Mouse (Mus musculus): Measurements from ENCODE around the gene Arid1b. TPM values are rescaled to one million over a fixed set of nuclear protein-coding genes. Genes with fewer than 3 reads are reported as not detected.

Arid1b gene
- polyA plus RNA-seq, 1 experiment, result 59.4 TPM

DNA sequence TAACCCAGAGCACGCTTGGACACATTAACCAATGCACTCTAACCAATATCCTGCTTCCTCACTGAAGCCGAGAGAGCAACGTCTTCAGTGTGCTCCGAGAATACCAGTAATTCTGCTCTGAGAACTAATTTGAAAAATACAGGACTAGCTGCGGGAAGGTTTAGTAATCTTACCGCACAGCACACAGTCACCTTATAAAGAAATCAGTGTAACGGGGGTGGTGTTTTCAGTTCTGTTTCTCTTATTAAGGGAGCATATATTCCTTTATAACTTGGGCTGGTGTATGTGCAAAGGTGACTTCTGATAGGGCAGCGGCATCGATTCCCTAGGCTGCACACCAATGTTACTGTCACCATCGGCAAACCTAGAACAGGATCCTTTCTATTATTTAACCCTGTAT, 5.9 kb downstream of the Arid1b start:
- TF ChIP-seq POLR2A (IDR thresholded peaks at IDR 0.05; ENCODE audit: low read depth, low read length), result no peak
- no peak for TF ChIP-seq CTCF (IDR thresholded peaks at IDR 0.05; ENCODE audit: extremely low read depth, insufficient read length, insufficient replicate concordance, low read depth, low read length)
- H3K4me3 ChIP-seq (ENCODE audit: low read depth, low read length), result no peak overlapping the region
- no peaks in the 10 kb centered on the region for H3K27me3 ChIP-seq (ENCODE audit: control insufficient read depth, insufficient read depth, low read length)
- H3K4me1 ChIP-seq (ENCODE audit: control insufficient read depth, insufficient read depth, insufficient read length, low read length), result peaks cover 23% of the 10 kb centered on the region; the same call in 1 of the 2 replicates
- 19% methylated on average over 10 of the region's 10 CpGs for WGBS
- no peaks in the 10 kb centered on the region for H3K36me3 ChIP-seq (ENCODE audit: control insufficient read depth, insufficient read depth, low read length)
- H3K27ac ChIP-seq (ENCODE audit: insufficient read depth, low read depth, low read length), result 0 out of 2 replicates have a peak overlapping the region, but pooled peaks have one; percentile 0

DNA sequence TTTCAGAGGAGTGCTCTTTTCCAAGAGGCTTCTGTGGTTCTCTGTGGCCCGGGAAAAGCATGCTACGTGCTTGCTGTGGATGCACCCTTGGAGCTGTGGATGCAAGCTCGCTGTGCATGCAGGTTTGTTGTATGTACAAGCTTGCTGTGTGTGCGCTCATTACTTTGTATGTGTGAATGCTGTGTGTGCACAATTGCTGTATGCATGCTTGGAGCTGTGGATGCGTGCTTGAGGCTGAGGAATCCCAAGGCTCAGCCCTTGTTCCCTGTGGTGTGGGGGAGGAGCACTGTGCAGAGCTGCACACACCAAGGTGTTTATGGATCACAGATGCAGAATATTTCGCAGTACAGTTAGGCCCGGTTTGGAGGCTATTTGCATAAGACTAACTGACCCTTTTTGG, 6.7 kb downstream of the Arid1b start:
- 73% methylated on average over 7 of the region's 7 CpGs for WGBS
- Histone ChIP-seq H3K27me3 (ENCODE audit: control insufficient read depth, insufficient read depth, low read length) (no peaks in the 10 kb centered on the region), H3K27ac (ENCODE audit: insufficient read depth, low read depth, low read length) (no peak overlapping the region), H3K36me3 (ENCODE audit: control insufficient read depth, insufficient read depth, low read length) (no peaks in the 10 kb centered on the region), H3K4me3 (ENCODE audit: low read depth, low read length) (no peak overlapping the region), H3K4me1 (ENCODE audit: control insufficient read depth, insufficient read depth, insufficient read length, low read length) (peaks cover 29% of the 10 kb centered on the region; the same call in 1 of the 2 replicates)
- no peak for TF ChIP-seq POLR2A (IDR thresholded peaks at IDR 0.05; ENCODE audit: low read depth, low read length)
- TF ChIP-seq CTCF (IDR thresholded peaks at IDR 0.05; ENCODE audit: extremely low read depth, insufficient read length, insufficient replicate concordance, low read depth, low read length), result no peak

DNA sequence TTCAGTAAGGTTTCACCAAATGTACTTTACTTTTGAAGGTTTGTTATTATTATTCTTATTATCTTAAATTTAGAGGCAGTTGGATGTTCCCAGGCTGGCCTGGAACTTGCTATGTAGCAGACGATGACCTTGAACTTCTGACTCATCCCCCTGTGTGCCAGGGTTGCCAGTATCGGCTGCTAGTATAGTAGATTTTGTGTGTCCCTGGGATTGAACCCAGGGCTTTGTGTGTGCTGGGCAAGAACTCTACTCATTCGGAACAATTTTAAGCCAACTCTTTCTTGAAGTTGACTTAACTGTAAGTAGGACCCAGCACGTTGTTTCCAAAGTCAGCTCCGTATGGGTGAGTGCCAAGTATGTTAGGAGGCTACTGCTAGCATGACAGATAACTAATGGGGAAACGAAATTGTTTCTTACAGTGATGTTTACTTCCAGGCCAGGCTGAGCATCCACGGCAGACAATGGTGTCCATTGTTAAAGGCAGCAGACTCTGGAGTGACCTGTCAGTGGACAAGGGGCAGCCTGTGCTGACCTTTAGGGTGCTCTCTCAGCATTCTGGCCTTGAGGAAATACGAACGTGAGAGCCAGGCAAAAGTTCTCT, 7.5 kb downstream of the Arid1b start:
- H3K36me3 ChIP-seq (ENCODE audit: control insufficient read depth, insufficient read depth, low read length), result no peaks in the 10 kb centered on the region
- H3K27me3 ChIP-seq (ENCODE audit: control insufficient read depth, insufficient read depth, low read length), result no peaks in the 10 kb centered on the region
- no peak overlapping the region for H3K4me3 ChIP-seq (ENCODE audit: low read depth, low read length)
- H3K4me1 ChIP-seq (ENCODE audit: control insufficient read depth, insufficient read depth, insufficient read length, low read length), result peaks cover 32% of the 10 kb centered on the region
- 34% methylated on average over 9 of the region's 9 CpGs for WGBS
- H3K27ac ChIP-seq (ENCODE audit: insufficient read depth, low read depth, low read length), result no peak overlapping the region
- TF ChIP-seq CTCF (IDR thresholded peaks at IDR 0.05; ENCODE audit: extremely low read depth, insufficient read length, insufficient replicate concordance, low read depth, low read length) (no peak), POLR2A (IDR thresholded peaks at IDR 0.05; ENCODE audit: low read depth, low read length) (no peak)

DNA sequence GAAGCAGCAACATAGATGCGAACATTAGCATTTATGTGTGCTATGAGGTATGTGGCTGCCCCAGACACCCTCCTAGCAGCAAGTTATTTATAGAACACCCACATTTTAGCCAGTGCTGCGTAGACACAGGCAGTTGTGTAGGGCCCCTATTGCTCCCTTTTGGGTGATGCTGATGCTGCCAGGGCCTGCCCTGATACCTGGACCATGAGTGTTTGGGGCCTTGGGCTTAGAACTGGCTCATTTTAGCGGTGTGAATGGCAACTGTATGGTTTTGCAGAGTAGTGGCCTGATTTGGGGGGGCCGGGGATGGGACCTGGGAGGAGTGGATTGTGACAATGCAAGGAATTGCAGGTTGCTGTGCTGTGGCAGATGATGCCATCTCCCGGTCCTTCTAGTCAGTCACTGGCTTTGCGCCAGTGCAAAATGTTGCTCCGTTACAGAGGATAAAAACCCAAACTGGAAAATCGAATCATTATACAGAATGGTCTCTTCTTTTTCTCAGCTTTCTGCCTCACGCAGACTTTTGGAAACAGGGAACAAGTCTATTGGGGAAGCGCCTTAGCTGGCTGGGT, 8.9 kb downstream of the Arid1b start:
- Histone ChIP-seq H3K27ac (ENCODE audit: insufficient read depth, low read depth, low read length) (no peak overlapping the region), H3K36me3 (ENCODE audit: control insufficient read depth, insufficient read depth, low read length) (no peaks in the 10 kb centered on the region), H3K4me1 (ENCODE audit: control insufficient read depth, insufficient read depth, insufficient read length, low read length) (peaks cover 41% of the 10 kb centered on the region), H3K4me3 (ENCODE audit: low read depth, low read length) (no peak overlapping the region), H3K27me3 (ENCODE audit: control insufficient read depth, insufficient read depth, low read length) (no peaks in the 10 kb centered on the region)
- TF ChIP-seq POLR2A (IDR thresholded peaks at IDR 0.05; ENCODE audit: low read depth, low read length), result no peak
- TF ChIP-seq CTCF (IDR thresholded peaks at IDR 0.05; ENCODE audit: extremely low read depth, insufficient read length, insufficient replicate concordance, low read depth, low read length), result no peak
- 68% methylated on average over 10 of the region's 10 CpGs for WGBS

DNA sequence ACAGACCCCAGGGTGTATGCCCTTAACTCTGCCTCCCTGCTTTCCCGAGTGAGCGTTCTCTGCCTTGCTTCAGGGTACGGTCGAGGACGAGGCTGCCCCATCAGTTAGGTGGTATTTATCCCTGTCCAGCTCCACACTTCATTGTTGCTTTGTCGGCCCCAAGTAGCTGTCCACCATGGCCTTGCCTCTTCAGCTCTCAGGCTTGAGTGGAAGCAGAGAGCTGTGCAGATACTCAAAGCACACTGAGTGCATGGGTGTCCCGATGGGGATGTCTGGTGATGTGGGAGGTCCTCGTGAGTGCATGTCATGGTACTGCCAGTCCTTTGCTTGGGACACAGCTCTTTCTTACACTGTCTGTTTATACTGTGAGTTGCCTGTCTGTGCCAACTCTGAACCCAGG, 10.1 kb downstream of the Arid1b start:
- WGBS, result 66% methylated on average over 8 of the region's 8 CpGs
- H3K36me3 ChIP-seq (ENCODE audit: control insufficient read depth, insufficient read depth, low read length), result no peaks in the 10 kb centered on the region
- TF ChIP-seq POLR2A (IDR thresholded peaks at IDR 0.05; ENCODE audit: low read depth, low read length) (no peak), CTCF (IDR thresholded peaks at IDR 0.05; ENCODE audit: extremely low read depth, insufficient read length, insufficient replicate concordance, low read depth, low read length) (no peak)
- H3K27ac ChIP-seq (ENCODE audit: insufficient read depth, low read depth, low read length), result no peak overlapping the region
- H3K4me1 ChIP-seq (ENCODE audit: control insufficient read depth, insufficient read depth, insufficient read length, low read length), result peaks cover 48% of the 10 kb centered on the region
- H3K27me3 ChIP-seq (ENCODE audit: control insufficient read depth, insufficient read depth, low read length), result no peaks in the 10 kb centered on the region
- no peak overlapping the region for H3K4me3 ChIP-seq (ENCODE audit: low read depth, low read length)

DNA sequence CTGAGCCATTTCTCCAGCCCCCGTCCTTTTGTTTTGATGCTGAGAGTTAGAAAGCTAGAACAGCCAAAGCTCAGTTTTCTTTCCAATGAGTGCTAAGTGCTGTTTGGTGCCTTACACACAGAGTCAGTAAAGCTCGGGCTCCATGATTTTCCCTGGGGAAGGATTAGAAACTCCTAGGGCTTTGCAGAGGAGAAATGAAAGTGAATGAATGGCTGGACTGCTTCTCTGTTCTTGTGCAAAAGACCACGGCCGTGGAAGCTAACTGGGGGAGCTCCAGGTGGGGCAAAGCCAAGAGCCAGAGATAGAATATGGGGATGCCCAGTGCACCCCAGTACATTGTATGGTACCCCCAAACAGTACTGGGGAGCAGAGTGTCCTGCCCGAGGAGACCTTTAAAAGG, 10.6 kb downstream of the Arid1b start:
- WGBS, result 45% methylated on average over 5 of the region's 5 CpGs
- H3K4me3 ChIP-seq (ENCODE audit: low read depth, low read length), result no peak overlapping the region
- H3K27me3 ChIP-seq (ENCODE audit: control insufficient read depth, insufficient read depth, low read length), result no peaks in the 10 kb centered on the region
- no peaks in the 10 kb centered on the region for H3K36me3 ChIP-seq (ENCODE audit: control insufficient read depth, insufficient read depth, low read length)
- TF ChIP-seq CTCF (IDR thresholded peaks at IDR 0.05; ENCODE audit: extremely low read depth, insufficient read length, insufficient replicate concordance, low read depth, low read length) (no peak), POLR2A (IDR thresholded peaks at IDR 0.05; ENCODE audit: low read depth, low read length) (no peak)
- H3K27ac ChIP-seq (ENCODE audit: insufficient read depth, low read depth, low read length), result no peak overlapping the region
- peaks cover 49% of the 10 kb centered on the region for H3K4me1 ChIP-seq (ENCODE audit: control insufficient read depth, insufficient read depth, insufficient read length, low read length)

DNA sequence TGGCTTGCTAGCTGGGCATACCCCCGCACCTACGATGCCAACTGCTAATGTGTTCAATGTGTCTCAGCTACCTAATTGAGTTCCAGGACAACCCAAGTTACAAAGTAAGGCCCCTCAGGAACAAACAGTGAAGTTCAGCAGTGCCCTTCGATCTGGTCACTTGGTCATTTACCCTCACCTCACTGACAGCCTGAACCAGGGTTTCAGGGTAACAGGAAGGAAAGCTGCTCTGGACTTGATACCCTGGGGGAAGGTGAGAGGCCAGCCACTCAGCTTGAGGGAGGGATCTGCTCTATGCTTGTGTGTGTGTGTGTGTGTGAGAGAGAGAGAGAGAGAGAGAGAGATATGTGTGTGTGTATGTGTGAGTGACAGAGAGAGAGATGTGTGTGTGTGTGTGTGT, 11.2 kb downstream of the Arid1b start:
- Histone ChIP-seq H3K4me1 (ENCODE audit: control insufficient read depth, insufficient read depth, insufficient read length, low read length) (peaks cover 49% of the 10 kb centered on the region), H3K27me3 (ENCODE audit: control insufficient read depth, insufficient read depth, low read length) (no peaks in the 10 kb centered on the region), H3K4me3 (ENCODE audit: low read depth, low read length) (no peak overlapping the region), H3K27ac (ENCODE audit: insufficient read depth, low read depth, low read length) (no peak overlapping the region), H3K36me3 (ENCODE audit: control insufficient read depth, insufficient read depth, low read length) (no peaks in the 10 kb centered on the region)
- WGBS, result 73% methylated on average over 3 of the region's 3 CpGs
- TF ChIP-seq CTCF (IDR thresholded peaks at IDR 0.05; ENCODE audit: extremely low read depth, insufficient read length, insufficient replicate concordance, low read depth, low read length) (no peak), POLR2A (IDR thresholded peaks at IDR 0.05; ENCODE audit: low read depth, low read length) (no peak)

All from small intestine, adult 2 months (tissue).